Mouse (Mus musculus) hindbrain, embryonic 11.5 days (tissue): ENCODE results near the gene Mphosph9. TPM values are rescaled to one million over a fixed set of nuclear protein-coding genes. Genes with fewer than 3 reads are reported as not detected.

Source experiments
- ATAC-seq: fragments of 200-750 bp; cut with Nextera tagmentation; 2 replicates; pipeline ENCODE4 v1.8.0; 2017; ENCODE audit warnings: mild to moderate bottlenecking, moderate TSS enrichment, moderate library complexity; ENCODE audit not compliant: low FRiP score
- DNase-seq: peaks from one replicate; pipeline ENCODE4 v3.0.0-alpha.2; 2015; ENCODE audit warnings: low spot score
- H3K27ac ChIP-seq: fragments of 300-500 bp; sonication (generic); 2 replicates; pipeline ENCODE4 v1.5.1; 2014; ENCODE audit warnings: mild to moderate bottlenecking, low read depth, low read length
- H3K27me3 ChIP-seq: fragments of 300-500 bp; sonication (generic); 2 replicates; pipeline ENCODE4 v1.6.1; 2014; ENCODE audit warnings: mild to moderate bottlenecking, low read length, moderate library complexity, mixed read lengths; ENCODE audit not compliant: control insufficient read depth, insufficient read depth
- H3K36me3 ChIP-seq: fragments of 300-500 bp; sonication (generic); 2 replicates; pipeline ENCODE4 v1.6.1; 2014; ENCODE audit warnings: mild to moderate bottlenecking, low read length, moderate library complexity, mixed read lengths; ENCODE audit not compliant: control insufficient read depth, insufficient read depth
- H3K4me1 ChIP-seq: fragments of 300-500 bp; sonication (generic); replicated peaks from 2 replicates; pipeline ENCODE4 v1.6.1; 2014; ENCODE audit warnings: low read length, mixed read lengths; ENCODE audit not compliant: control insufficient read depth, insufficient read depth
- H3K4me2 ChIP-seq: fragments of 300-500 bp; sonication (generic); replicated peaks from 2 replicates; pipeline ENCODE4 v1.6.1; 2014; ENCODE audit warnings: mild to moderate bottlenecking, low read depth, low read length
- H3K4me3 ChIP-seq: fragments of 300-500 bp; sonication (generic); 2 replicates; pipeline ENCODE4 v1.5.1; 2014; ENCODE audit warnings: low read depth, low read length
- H3K9ac ChIP-seq: fragments of 300-500 bp; sonication (generic); 2 replicates; pipeline ENCODE4 v1.6.1; 2014; ENCODE audit warnings: low read depth, low read length
- H3K9me3 ChIP-seq: fragments of 300-500 bp; sonication (generic); 2 replicates; pipeline ENCODE4 v1.6.1; 2016; ENCODE audit warnings: low read length; ENCODE audit not compliant: control insufficient read depth
- WGBS: fragments of 180-500 bp; shearing (Covaris S2); extraction: QIAGEN DNeasy Blood & Tissue Kit; methylation state at CpG from one replicate; pipeline ENCODE4 v1.1.7; 2014; 5-methylcytosine and 5-hydroxymethylcytosine counted together
- polyA plus RNA-seq: library from polyadenylated mRNA; unstranded; fragments of >200 nt; fragmentation: Nextera tagmentation; extraction: Ambion mirVana; gene quantifications from 2 replicates; pipeline ENCODE4 v1.2.1, GENCODE M21; 2014

Mphosph9 gene
- polyA plus RNA-seq, 1 experiment from 2014 or later, result 20.5 TPM

- WGBS, result 95% methylated on average over 13 of the region's 13 CpGs
- no peaks in the 10 kb centered on the region for H3K27me3 ChIP-seq
- ATAC-seq (no peak), DNase-seq (no peak)
- H3K4me1 ChIP-seq, result peaks cover 6% of the 10 kb centered on the region
- no peak overlapping the region for H3K4me2 ChIP-seq
- no peaks in the 10 kb centered on the region for H3K9me3 ChIP-seq
- H3K27ac ChIP-seq, result no peak overlapping the region
- H3K36me3 ChIP-seq, result 0 out of 2 replicates have a peak, but pooled peaks cover 5% of the 10 kb centered on the region
- H3K9ac ChIP-seq, result no peak overlapping the region
- no peak overlapping the region for H3K4me3 ChIP-seq
Observed at GRCm38 (mm10) chr5:124252580-124253320, 75.0 kb downstream of the Mphosph9 start.

DNA sequence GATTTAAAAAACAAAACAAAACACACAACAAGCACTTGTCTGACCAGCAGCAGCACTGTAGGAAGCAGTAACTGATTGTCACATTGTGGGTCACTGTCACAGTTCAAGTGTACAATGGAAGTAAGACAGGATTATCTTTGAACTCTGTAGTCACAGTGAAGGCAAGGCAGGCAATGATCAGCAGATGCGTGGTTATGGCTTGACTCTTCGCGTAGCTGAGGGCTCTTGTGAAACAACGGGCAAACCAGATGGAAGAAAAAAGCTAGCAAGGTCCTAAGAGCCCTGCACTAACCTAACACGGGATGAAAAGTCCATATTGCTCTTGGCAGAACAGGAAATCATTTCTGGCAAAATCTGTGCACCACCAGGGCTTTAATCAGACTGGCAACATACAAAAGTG, 76.7 kb downstream of the Mphosph9 start:
- no peak for ATAC-seq
- WGBS, result 90% methylated on average over 5 of the region's 5 CpGs
- Histone ChIP-seq H3K4me1 (peaks cover 6% of the 10 kb centered on the region), H3K9me3 (no peaks in the 10 kb centered on the region), H3K27me3 (no peaks in the 10 kb centered on the region), H3K9ac (no peak overlapping the region), H3K27ac (no peak overlapping the region), H3K36me3 (no peaks in the 10 kb centered on the region), H3K4me2 (no peak overlapping the region), H3K4me3 (no peak overlapping the region)
- DNase-seq, result no peak

- peak within 1 kb of the TSS; percentile 92 for H3K4me2 ChIP-seq
- H3K9ac ChIP-seq, result peak within 1 kb of the TSS; percentile 87
- 2% methylated on average over 45 of the region's 90 CpGs for WGBS
- peak within 1 kb of the TSS; percentile 60 for H3K4me3 ChIP-seq
- H3K9me3 ChIP-seq, result no peaks in the 10 kb centered on the region
- peak; percentile 76 for ATAC-seq
- peaks cover 6% of the 10 kb centered on the region for H3K4me1 ChIP-seq
- H3K36me3 ChIP-seq, result no peaks in the 10 kb centered on the region
- DNase-seq, result peak; percentile 79
- no peaks in the 10 kb centered on the region for H3K27me3 ChIP-seq
- peak within 1 kb of the TSS; percentile 71 for H3K27ac ChIP-seq
Observed at GRCm38 (mm10) chr5:124249614-124250591, 77.9 kb downstream of the Mphosph9 start, which contains the start of gene Pitpnm2. TSS of gene Pitpnm2 (minus strand) at chr5:124249760.

DNA sequence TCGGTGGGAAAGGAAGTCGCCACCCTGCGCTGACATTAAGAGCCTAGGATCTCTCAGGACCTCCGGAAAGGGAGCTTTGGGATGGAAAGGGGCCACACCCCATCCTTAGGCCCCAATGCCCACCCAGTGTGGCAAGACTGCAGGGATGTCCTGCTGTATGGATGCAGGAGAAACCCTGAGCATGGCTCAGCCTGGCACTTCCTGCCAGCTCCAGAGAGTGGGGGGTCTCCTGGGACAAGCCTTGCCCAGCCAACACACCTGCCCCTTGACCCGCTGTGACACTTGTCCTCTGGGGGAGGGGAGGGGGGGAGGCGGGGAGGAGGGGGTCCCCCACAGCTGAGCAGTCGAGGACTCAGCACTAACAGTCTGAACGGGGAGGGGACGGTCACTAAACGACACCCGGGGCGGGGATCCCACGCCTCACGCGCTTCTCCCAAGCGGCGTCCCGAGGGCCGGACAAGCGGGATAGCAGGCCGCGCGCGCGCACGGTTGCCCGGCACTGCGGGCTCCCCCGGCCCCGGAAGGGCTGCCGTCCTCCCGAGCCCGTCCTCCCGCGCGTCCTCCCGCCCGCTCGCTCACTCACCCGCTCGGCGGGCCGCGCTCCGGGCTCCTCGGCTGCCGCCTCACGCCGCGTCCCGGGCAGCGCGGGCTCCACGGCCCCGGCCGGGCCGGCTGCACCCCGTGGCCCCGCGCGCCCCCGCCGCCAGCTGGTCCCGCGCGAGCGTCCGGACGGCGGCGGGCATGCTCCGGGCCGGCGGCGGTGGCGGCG, 78.7 kb downstream of the Mphosph9 start:
- Histone ChIP-seq H3K27me3 (no peaks in the 10 kb centered on the region), H3K9me3 (no peaks in the 10 kb centered on the region), H3K9ac (peak overlapping the region; percentile 87), H3K36me3 (no peaks in the 10 kb centered on the region), H3K4me1 (peaks cover 6% of the 10 kb centered on the region), H3K4me2 (peak overlapping the region; percentile 92), H3K4me3 (peak overlapping the region; percentile 60), H3K27ac (peak overlapping the region; percentile 71)
- DNase-seq, result peak; percentile 71
- ATAC-seq, result peak; percentile 65
- WGBS, result 1% methylated on average over 23 of the region's 77 CpGs

GRCm38 (mm10) chr5:124247986-124248626, 79.7 kb downstream of the Mphosph9 start:
- Histone ChIP-seq H3K4me3 (no peak overlapping the region), H3K4me2 (peak overlapping the region; percentile 7), H3K36me3 (no peaks in the 10 kb centered on the region)

DNA sequence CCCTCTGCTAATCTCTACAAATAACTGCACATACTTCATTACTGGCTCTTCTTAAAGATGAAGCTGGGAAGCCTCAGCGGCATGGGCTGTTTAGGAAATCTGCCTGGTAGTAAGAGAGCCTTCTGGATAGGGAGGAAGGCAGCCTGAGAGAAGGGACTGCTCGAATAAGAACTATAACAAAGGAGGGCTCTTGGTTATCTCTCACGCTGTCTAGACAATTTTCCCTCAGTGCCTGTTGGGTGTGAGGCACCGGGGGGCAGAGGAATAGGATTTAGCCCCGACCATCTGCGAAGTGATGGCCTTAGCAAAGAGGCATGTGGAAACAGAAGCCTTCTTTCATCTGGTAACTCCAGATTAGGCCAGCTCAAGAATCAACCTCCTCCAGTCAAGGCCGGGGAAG, 80.5 kb downstream of the Mphosph9 start:
- peaks cover 6% of the 10 kb centered on the region for H3K4me1 ChIP-seq
- H3K9me3 ChIP-seq, result no peaks in the 10 kb centered on the region
- no peaks in the 10 kb centered on the region for H3K27me3 ChIP-seq
- no peak overlapping the region for H3K4me3 ChIP-seq
- no peak for DNase-seq
- ATAC-seq, result no peak
- H3K4me2 ChIP-seq, result no peak overlapping the region; the same call in 1 of the 2 replicates
- 29% methylated on average over 7 of the region's 7 CpGs for WGBS
- no peak overlapping the region for H3K27ac ChIP-seq
- H3K9ac ChIP-seq, result no peak overlapping the region
- H3K36me3 ChIP-seq, result no peaks in the 10 kb centered on the region

More at GRCm38 (mm10) chr5:124247986-124248626, 79.7 kb downstream of the Mphosph9 start:
- Histone ChIP-seq H3K9me3 (no peaks in the 10 kb centered on the region), H3K27me3 (no peaks in the 10 kb centered on the region), H3K4me1 (peaks cover 6% of the 10 kb centered on the region), H3K27ac (no peak overlapping the region), H3K9ac (no peak overlapping the region)
- DNase-seq (no peak), ATAC-seq (no peak)
- WGBS, result 23% methylated on average over 9 of the region's 9 CpGs

GRCm38 (mm10) chr5:124244885-124245284, 82.9 kb downstream of the Mphosph9 start:
- Histone ChIP-seq H3K27me3 (no peaks in the 10 kb centered on the region), H3K36me3 (no peaks in the 10 kb centered on the region), H3K4me3 (no peak overlapping the region), H3K4me1 (peaks cover 14% of the 10 kb centered on the region), H3K9me3 (no peaks in the 10 kb centered on the region), H3K27ac (no peak overlapping the region), H3K4me2 (no peak overlapping the region), H3K9ac (no peak overlapping the region)
- no peak for ATAC-seq
- WGBS, result 90% methylated on average over 7 of the region's 7 CpGs
- no peak for DNase-seq

DNA sequence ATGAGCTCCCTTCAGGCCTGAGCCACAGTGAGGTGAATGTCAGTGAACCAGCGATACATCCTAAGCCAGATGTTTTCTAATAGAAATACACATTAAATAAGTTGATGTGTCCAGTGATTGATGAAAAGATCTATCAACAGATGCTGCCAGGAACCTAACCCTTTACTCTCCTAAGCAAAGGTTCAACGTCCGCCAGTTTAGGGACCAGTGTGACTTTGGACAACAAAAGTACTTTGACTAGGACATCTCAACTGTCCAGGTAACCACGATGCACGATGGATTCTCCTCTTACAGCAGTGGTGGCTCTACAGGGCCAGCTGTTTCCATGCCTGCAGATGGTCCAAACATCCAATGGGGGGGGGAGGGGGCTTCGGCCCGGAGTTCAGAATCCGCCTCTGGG, 83.3 kb downstream of the Mphosph9 start:
- Histone ChIP-seq H3K9ac (no peak overlapping the region), H3K27ac (no peak overlapping the region), H3K4me3 (no peak overlapping the region), H3K4me1 (peaks cover 14% of the 10 kb centered on the region), H3K36me3 (no peaks in the 10 kb centered on the region), H3K4me2 (no peak overlapping the region), H3K27me3 (no peaks in the 10 kb centered on the region), H3K9me3 (no peaks in the 10 kb centered on the region)
- DNase-seq (no peak), ATAC-seq (no peak)
- WGBS, result 92% methylated on average over 8 of the region's 8 CpGs
